Mouse (Mus musculus) liver, postnatal 0 days (tissue): ENCODE measurements around the gene Klc4.

Experiments used
- CTCF ChIP-seq: sonication (generic); IDR thresholded peaks from 2 replicates; pipeline ENCODE4 v1.5.1; 2016; ENCODE audit warnings: antibody characterized with exemption, low read depth
- EP300 ChIP-seq: IDR thresholded peaks from 2 replicates; pipeline ENCODE4 v1.6.1; 2016; ENCODE audit warnings: antibody characterized with exemption, low read depth, mild to moderate bottlenecking

DNA sequence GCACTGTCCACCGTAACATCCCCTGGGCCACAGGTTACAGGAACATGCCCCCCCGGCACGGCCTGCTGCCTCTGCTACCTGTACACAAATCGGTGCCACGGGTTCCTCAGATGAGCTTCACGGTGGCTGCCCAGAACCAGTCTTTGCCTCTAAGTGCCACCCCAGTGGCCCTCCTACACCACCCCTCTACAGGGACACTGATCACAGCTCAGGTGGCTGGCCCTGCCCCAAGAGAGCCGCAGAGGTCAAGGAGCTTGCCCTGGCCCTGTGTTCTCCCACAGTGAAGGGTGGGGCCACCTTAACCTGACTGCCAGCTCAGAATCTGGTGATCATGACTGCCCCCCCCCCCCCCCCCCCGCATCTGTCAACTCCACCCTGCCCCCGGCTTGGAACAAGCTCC, 32.6 kb upstream of the Klc4 start, which contains the start of gene Mea1:
- TF ChIP-seq CTCF (no peak), EP300 (no peak)
